Mouse (Mus musculus) NIH3T3 (cell line): ENCODE data around the gene Zfp780b.
A peak's percentile ranks its signal among the peaks of the same experiment; 100 is the strongest.
"Not testable (repeated sequence)": the region's sequence is repeated elsewhere in the genome, so short reads cannot be mapped to it uniquely, and the experiment has no call there.

Experiments used
- DNase-seq: peaks from one replicate; pipeline ENCODE4 v3.0.0-alpha.2; 2012; ENCODE audit warnings: low read depth

Zfp780b gene

GRCm38 (mm10) chr7:27978683-27979528, at the start of gene Zfp780b:
Zfp780b (minus strand) TSS chr7:27979171.
- peak; percentile 85 for DNase-seq

GRCm38 (mm10) chr7:28014445-28014810, 35.5 kb upstream of the Zfp780b start:
- peak; percentile 12 for DNase-seq

- DNase-seq = peak; percentile 87
Observed at GRCm38 (mm10) chr7:28013549-28014444, 34.8 kb upstream of the Zfp780b start, which contains the start of gene Zfp850. Zfp850 (minus strand) TSS chr7:28014115.

GRCm38 (mm10) chr7:28010271-28010670, 31.3 kb upstream of the Zfp780b start:
- no peak for DNase-seq

GRCm38 (mm10) chr7:27982197-27982596, 3.2 kb upstream of the Zfp780b start:
- no peak for DNase-seq

- not testable (repeated sequence) for DNase-seq
Observed at GRCm38 (mm10) chr7:27949451-27949850, 29.5 kb downstream of the Zfp780b start.

GRCm38 (mm10) chr7:27941869-27942268, 37.1 kb downstream of the Zfp780b start:
- DNase-seq = not testable (repeated sequence)

- not testable (repeated sequence) for DNase-seq
Observed at GRCm38 (mm10) chr7:27933800-27934158, 45.2 kb downstream of the Zfp780b start.

- peak; percentile 28 for DNase-seq
Observed at GRCm38 (mm10) chr7:27933050-27933799, 45.7 kb downstream of the Zfp780b start.

- DNase-seq = peak; percentile 83
Observed at GRCm38 (mm10) chr7:27928818-27929695, 49.9 kb downstream of the Zfp780b start, which contains the start of gene Zfp974. Zfp974 (minus strand) TSS chr7:27929460.

- DNase-seq = not testable (repeated sequence)
Observed at GRCm38 (mm10) chr7:27927041-27927440, 51.9 kb downstream of the Zfp780b start.

GRCm38 (mm10) chr7:27910952-27911351, 68.0 kb downstream of the Zfp780b start:
- not testable (repeated sequence) for DNase-seq
